Mouse (Mus musculus) liver, embryonic 14.5 days (tissue): Measurements from ENCODE around the gene Psma3. TPM values are rescaled to one million over a fixed set of nuclear protein-coding genes. Genes with fewer than 3 reads are reported as not detected.

Source experiments
- ATAC-seq: fragments of 200-750 bp; cut with Nextera tagmentation; 2 replicates; pipeline ENCODE4 v1.8.0; 2017; ENCODE audit warnings: moderate number of reproducible peaks, mild to moderate bottlenecking, moderate library complexity; ENCODE audit not compliant: insufficient read depth
- DNase-seq, 3 experiments: peaks; one replicate each; pipeline ENCODE4 v3.0.0-alpha.2; 2012 to 2013; ENCODE audit warnings: low read depth in 3 of 3, low spot score in 3 of 3
- H3K27ac ChIP-seq: fragments of 300-500 bp; sonication (generic); 2 replicates; pipeline ENCODE4 v1.5.1; 2014; ENCODE audit warnings: moderate library complexity, mild to moderate bottlenecking, control low read depth, inconsistent platforms
- H3K27me3 ChIP-seq: fragments of 300-500 bp; sonication (generic); 2 replicates; pipeline ENCODE4 v1.6.1; 2014; ENCODE audit warnings: mild to moderate bottlenecking, low read length, moderate library complexity; ENCODE audit not compliant: control insufficient read depth, insufficient read depth
- H3K36me3 ChIP-seq: fragments of 300-500 bp; sonication (generic); replicated peaks from 2 replicates; pipeline ENCODE4 v1.6.1; 2014; ENCODE audit warnings: low read depth; ENCODE audit not compliant: control insufficient read depth, insufficient read depth
- H3K4me1 ChIP-seq, 2 experiments: fragments of 200-500 bp in 1 of 2; fragments of 300-500 bp in 1 of 2; sonication (generic) in 1 of 2; replicated peaks; 2 replicates each; pipeline ENCODE4 v1.6.1; 2012 to 2014; ENCODE audit warnings: antibody characterized with exemption in 1 of 2, inconsistent platforms in 1 of 2, low read length in 1 of 2; ENCODE audit not compliant: control insufficient read depth in 2 of 2, insufficient read depth in 2 of 2
- H3K4me2 ChIP-seq: fragments of 300-500 bp; sonication (generic); 2 replicates; pipeline ENCODE4 v1.6.1; 2014; ENCODE audit warnings: low read depth, mild to moderate bottlenecking, control low read depth, moderate library complexity
- H3K4me3 ChIP-seq, 2 experiments: fragments of 200-500 bp in 1 of 2; fragments of 300-500 bp in 1 of 2; sonication (generic) in 1 of 2; 2 replicates each; pipeline ENCODE4 v1.5.1; 2012 to 2014; ENCODE audit warnings: low read depth in 2 of 2, low read length in 2 of 2, mild to moderate bottlenecking in 2 of 2, control low read depth in 1 of 2, inconsistent platforms in 1 of 2, moderate library complexity in 1 of 2; ENCODE audit not compliant: insufficient read depth in 1 of 2
- H3K9ac ChIP-seq: fragments of 300-500 bp; sonication (generic); replicated peaks from 2 replicates; pipeline ENCODE4 v1.6.1; 2014; ENCODE audit warnings: mild to moderate bottlenecking, control low read depth, moderate library complexity
- H3K9me3 ChIP-seq: fragments of 300-500 bp; sonication (generic); 2 replicates; pipeline ENCODE4 v1.6.1; 2016; ENCODE audit warnings: low read length, mixed read lengths; ENCODE audit not compliant: control insufficient read depth
- CTCF ChIP-seq: IDR thresholded peaks from 2 replicates; pipeline ENCODE4 v1.5.1; 2016; ENCODE audit warnings: antibody characterized with exemption, low read depth, control low read depth
- EP300 ChIP-seq: IDR thresholded peaks from 2 replicates; pipeline ENCODE4 v1.6.1; 2016; ENCODE audit warnings: antibody characterized with exemption, low read depth
- WGBS: fragments of 180-500 bp; shearing (Covaris S2); extraction: QIAGEN DNeasy Blood & Tissue Kit; methylation state at CpG from one replicate; pipeline ENCODE4 v1.1.7; 2014; ENCODE audit not compliant: insufficient replicate concordance; 5-methylcytosine and 5-hydroxymethylcytosine counted together
- polyA plus RNA-seq, 2 experiments: library from polyadenylated mRNA; depleted of rRNA in 1 of 2; stranded (reverse) in 1 of 2; unstranded in 1 of 2; fragments of >200 nt; fragmentation: Nextera tagmentation in 1 of 2; extraction: Ambion mirVana in 1 of 2; gene quantifications; 2 replicates each; pipeline versions ENCODE4 v1.2.1 to v1.2.3; 2012 to 2014

Psma3 gene
- polyA plus RNA-seq, 2 experiments, result 138 to 401 TPM

DNA sequence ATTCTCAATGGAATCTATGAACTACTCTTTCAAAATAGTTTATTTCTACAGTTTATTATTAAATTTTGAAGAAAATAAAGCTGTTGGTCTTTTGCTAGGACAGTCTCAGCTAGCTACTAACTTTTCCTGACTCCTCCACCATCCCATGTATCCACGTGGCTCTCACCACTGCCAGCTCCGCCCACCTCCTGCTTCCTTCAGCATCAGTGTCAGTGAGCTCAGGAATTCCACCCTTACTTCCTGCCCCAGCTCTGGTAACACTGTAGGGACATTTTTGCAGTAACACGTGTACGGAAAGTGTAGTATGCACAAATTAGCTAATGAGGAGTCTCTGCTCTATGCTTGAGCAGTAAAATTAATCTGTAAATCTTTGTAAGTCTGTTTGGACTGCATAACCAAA lies 35.3 kb downstream of the Psma3 start:
- DNase-seq (no peak), ATAC-seq (no peak)
- Histone ChIP-seq H3K27ac (no peak overlapping the region), H3K36me3 (peaks cover 55% of the 10 kb centered on the region), H3K4me3 (no peak overlapping the region), H3K4me2 (no peak overlapping the region), H3K9me3 (no peaks in the 10 kb centered on the region), H3K9ac (no peak overlapping the region), H3K4me1 (peaks cover 5 to 7% of the 10 kb centered on the region in 2 experiments), H3K27me3 (no peaks in the 10 kb centered on the region)
- no peak for TF ChIP-seq EP300
- no peak for TF ChIP-seq CTCF
- WGBS, result 51% methylated on average over 4 of the region's 4 CpGs

DNA sequence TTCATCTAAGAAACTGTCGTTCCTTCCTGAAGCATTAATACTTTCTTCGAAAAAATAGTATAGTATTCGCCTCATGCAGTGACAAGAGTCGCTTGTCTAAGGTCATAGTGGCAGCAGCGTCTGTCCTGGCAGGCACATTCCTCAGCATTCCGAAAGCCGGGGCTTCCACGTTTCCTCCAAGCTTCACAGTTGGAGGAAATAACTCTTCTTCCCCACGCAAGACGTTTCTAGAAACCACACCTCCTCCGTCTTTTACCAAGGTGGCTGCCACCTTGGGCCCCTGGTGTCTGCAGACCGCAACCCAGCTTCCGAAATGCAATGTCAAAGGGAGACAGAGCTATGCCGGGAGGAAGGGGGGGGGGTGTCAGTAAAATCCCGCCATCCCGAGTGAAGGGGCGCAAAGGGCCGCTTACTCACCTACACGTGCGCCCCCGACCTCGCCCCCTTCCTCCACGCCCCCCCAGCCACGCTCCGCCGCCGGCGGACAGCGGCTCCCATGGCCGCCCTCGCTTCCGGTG lies 40.5 kb downstream of the Psma3 start:
- Histone ChIP-seq H3K9me3 (no peaks in the 10 kb centered on the region), H3K36me3 (peaks cover 26% of the 10 kb centered on the region), H3K4me2 (peak overlapping the region; percentile 81), H3K27ac (peak overlapping the region; percentile 89), H3K4me3 (peak overlapping the region; percentile 67 to 98), H3K9ac (peak overlapping the region; percentile 92), H3K4me1 (peaks cover 5 to 11% of the 10 kb centered on the region in 2 experiments), H3K27me3 (no peaks in the 10 kb centered on the region)
- 1% methylated on average over 31 of the region's 32 CpGs for WGBS
- TF ChIP-seq EP300 (no peak), CTCF (no peak)
- DNase-seq, result no peak
- ATAC-seq, result peak; percentile 72

DNA sequence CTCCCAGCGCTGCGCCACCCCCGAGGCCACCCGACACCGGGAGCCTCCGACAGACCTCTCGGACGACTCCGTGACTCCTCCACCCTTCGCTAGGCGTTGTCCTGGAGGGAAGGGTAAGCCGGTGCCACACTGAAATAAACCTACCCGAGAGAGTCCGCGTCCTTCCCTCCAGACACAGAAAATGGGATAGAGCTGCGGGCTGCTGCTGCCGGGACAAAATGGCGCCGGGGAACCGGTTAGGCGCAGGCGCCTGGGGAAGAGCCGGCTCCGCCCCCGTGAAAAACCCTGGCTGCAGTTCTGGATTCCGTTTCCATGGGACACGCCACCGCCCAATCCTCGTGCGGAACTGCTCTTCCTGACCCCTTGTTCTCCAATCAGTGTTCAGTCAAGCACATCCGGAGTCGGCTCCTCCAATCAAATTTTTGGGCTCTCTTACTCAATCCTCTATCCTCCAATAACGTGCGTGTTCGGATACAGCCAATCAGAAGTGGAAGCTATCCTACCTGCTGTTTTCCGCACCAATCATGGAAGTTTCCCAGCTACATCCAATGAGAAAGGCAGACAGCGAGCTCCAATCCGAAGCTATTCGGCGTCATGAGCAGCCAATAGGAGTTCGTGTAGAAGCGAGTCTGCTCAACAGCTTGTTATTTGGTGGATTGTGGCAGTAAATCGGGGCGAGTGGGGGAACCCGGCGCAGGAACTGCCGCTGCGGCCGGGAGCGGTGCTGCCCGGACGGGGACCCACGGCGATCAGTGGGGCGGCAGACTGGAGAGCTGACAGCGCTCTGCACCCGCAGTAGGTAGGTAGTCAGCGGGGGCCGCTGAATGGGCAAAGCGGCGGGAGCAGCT lies 41.2 kb downstream of the Psma3 start, which contains the start of gene Arid4a:
Gene Arid4a, plus strand, starts transcription at position 628 of the 848 bp plus-strand sequence.
- Histone ChIP-seq H3K27me3 (no peaks in the 10 kb centered on the region), H3K27ac (peak within 1 kb of the TSS; percentile 89), H3K4me2 (peak within 1 kb of the TSS; percentile 81), H3K9ac (peak within 1 kb of the TSS; percentile 93), H3K36me3 (peaks cover 26% of the 10 kb centered on the region), H3K4me1 (peaks cover 5 to 11% of the 10 kb centered on the region in 2 experiments), H3K4me3 (peak within 1 kb of the TSS; percentile 67 to 98), H3K9me3 (no peaks in the 10 kb centered on the region)
- peak; percentile 82 for TF ChIP-seq EP300
- TF ChIP-seq CTCF, result no peak
- peak; percentile 95 for ATAC-seq
- under 1% methylated on average over 61 of the region's 61 CpGs for WGBS
- DNase-seq, result peak; percentile 100

DNA sequence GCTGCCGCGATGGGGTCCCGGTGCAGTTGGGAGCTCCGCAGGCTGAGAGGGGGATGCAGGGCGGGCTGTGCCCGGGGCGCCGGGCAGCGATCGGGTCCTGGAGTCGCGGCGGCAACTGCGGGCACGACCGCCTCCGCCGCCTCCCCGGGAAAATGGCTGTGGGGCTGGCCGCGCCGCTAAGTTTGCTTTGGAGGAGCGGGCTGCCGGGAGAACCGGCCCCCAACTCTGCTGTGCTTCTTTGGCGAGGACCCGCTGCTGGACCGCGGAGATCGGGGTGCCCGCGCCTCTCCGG lies 41.7 kb downstream of the Psma3 start:
- peak overlapping the region; percentile 56 for H3K27ac ChIP-seq
- peak overlapping the region; percentile 81 for H3K4me2 ChIP-seq
- WGBS, result under 1% methylated on average over 33 of the region's 33 CpGs
- H3K9ac ChIP-seq, result peak overlapping the region; percentile 93
- no peak for DNase-seq
- peak overlapping the region; percentile 67 to 93 for H3K4me3 ChIP-seq
- no peak for ATAC-seq
- H3K9me3 ChIP-seq, result no peaks in the 10 kb centered on the region
- H3K27me3 ChIP-seq, result no peaks in the 10 kb centered on the region
- peaks cover 5 to 11% of the 10 kb centered on the region in 2 experiments for H3K4me1 ChIP-seq
- TF ChIP-seq EP300 (no peak), CTCF (no peak)
- H3K36me3 ChIP-seq, result peaks cover 32% of the 10 kb centered on the region

DNA sequence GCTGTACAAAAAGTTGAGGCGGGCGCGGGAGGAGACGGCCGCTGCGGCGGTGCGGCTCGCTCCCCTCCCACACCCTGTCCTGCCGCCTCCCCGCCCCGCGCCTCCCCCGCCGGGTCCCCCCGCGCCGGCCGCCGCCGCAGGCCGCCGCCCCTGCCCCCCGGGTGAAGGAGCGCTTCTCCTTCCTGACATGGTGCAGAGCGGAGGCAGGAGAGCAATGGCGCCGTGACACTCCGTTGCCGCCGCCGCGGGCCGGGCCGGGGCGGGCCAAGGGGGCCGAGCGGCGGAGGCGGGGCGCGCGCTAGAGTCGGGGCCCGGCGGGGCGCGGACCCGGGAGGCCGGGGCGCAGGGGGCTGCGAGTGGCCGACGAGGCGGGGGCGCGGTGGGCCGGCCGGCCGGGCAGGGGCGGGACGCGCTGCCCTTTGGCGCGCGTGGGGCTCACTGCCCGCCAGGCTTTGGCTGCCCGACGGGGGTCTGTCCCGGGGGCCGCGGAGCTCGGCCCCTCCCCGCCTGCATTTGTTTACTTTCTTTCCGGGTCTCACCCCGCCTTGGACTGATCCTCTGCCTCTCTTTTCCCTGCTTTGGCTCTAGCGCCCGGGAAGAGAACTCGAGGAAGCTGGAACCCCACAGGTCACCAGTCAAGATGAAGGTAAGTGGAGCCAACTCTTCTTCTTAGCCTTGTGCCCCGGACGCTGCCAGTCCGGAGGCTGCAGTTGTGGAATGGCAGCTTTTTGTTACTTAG lies 42.3 kb downstream of the Psma3 start:
- Histone ChIP-seq H3K4me3 (peak overlapping the region; percentile 67 to 93), H3K36me3 (peaks cover 37% of the 10 kb centered on the region), H3K4me2 (peak overlapping the region; percentile 81), H3K4me1 (peaks cover 5 to 11% of the 10 kb centered on the region in 2 experiments), H3K27me3 (no peaks in the 10 kb centered on the region), H3K27ac (peak overlapping the region; percentile 56), H3K9ac (peak overlapping the region; percentile 93), H3K9me3 (no peaks in the 10 kb centered on the region)
- 2% methylated on average over 81 of the region's 82 CpGs for WGBS
- TF ChIP-seq CTCF (no peak), EP300 (no peak)
- peak; percentile 2; the same call in 1 of the 2 replicates for ATAC-seq
- no peak for DNase-seq
